Mouse (Mus musculus): ENCODE measurements around the gene Lrrc26.

DNA sequence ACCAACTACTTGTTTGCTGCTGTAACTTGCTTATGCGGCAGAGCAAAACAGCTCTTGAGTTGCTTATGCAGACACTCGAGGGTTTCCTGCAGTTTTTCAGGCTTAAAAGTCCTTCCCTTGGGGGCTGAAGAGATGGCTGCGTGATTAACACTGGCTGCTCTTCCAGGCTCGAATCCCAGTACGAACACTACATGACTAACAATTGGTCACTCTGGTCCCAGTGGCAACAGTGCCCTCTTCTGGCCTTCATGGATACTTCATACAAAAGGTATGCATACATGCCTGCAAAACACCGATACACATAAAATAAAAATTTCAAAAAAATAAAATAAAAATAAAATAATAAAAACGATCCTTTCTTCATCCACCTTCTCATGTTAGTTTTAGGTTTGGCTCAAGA lies 38.7 kb downstream of the Lrrc26 start:
- no peak for TF ChIP-seq TCF3 (IDR thresholded peaks at IDR 0.05; ENCODE audit: insufficient read length, low read depth)
- TF ChIP-seq POLR2A (IDR thresholded peaks at IDR 0.05; ENCODE audit: insufficient read length, low read depth): no peak
- TF ChIP-seq CEBPB (IDR thresholded peaks at IDR 0.05; ENCODE audit: insufficient read depth, poor library complexity, severe bottlenecking): no peak
- TF ChIP-seq TCF12 (IDR thresholded peaks at IDR 0.05; ENCODE audit: insufficient read depth, poor library complexity, severe bottlenecking): no peak
- no peak for TF ChIP-seq MYOG (IDR thresholded peaks at IDR 0.05; ENCODE audit: control insufficient read depth in 1 of 3, insufficient read depth in 1 of 3, insufficient read length in 2 of 3, low read depth in 2 of 3)
- TF ChIP-seq POLR2AphosphoS2 (IDR thresholded peaks at IDR 0.05; ENCODE audit: insufficient read length, low read depth): no peak
- no peak for TF ChIP-seq USF1 (IDR thresholded peaks at IDR 0.05; ENCODE audit: low read depth)
- no peak for TF ChIP-seq E2F4 (IDR thresholded peaks at IDR 0.05; ENCODE audit: insufficient read depth)
